Mouse (Mus musculus) kidney, embryonic 14.5 days (tissue): ENCODE results near the gene Ldhc. TPM values are rescaled to one million over a fixed set of nuclear protein-coding genes. Genes with fewer than 3 reads are reported as not detected.

ENCODE experiments used
- ATAC-seq: fragments of 200-750 bp; cut with Nextera tagmentation; 2 replicates; pipeline ENCODE4 v1.8.0; 2017; ENCODE audit warnings: moderate number of reproducible peaks, mild to moderate bottlenecking, moderate TSS enrichment, moderate library complexity; ENCODE audit not compliant: low FRiP score, low TSS enrichment
- H3K27ac ChIP-seq: fragments of 300-500 bp; sonication (generic); 2 replicates; pipeline ENCODE4 v1.5.1; 2014; ENCODE audit warnings: low read depth, mild to moderate bottlenecking, low read length, moderate library complexity, mixed read lengths
- H3K27me3 ChIP-seq: fragments of 300-500 bp; sonication (generic); 2 replicates; pipeline ENCODE4 v1.6.1; 2014; ENCODE audit warnings: mild to moderate bottlenecking, low read length; ENCODE audit not compliant: control insufficient read depth, insufficient read depth
- H3K36me3 ChIP-seq: fragments of 300-500 bp; sonication (generic); 2 replicates; pipeline ENCODE4 v1.6.1; 2014; ENCODE audit warnings: low read length, mixed read lengths; ENCODE audit not compliant: control insufficient read depth, insufficient read depth
- H3K4me1 ChIP-seq: fragments of 300-500 bp; sonication (generic); 2 replicates; pipeline ENCODE4 v1.6.1; 2014; ENCODE audit warnings: low read length, mixed read lengths; ENCODE audit not compliant: control insufficient read depth, insufficient read depth
- H3K4me2 ChIP-seq: fragments of 300-500 bp; sonication (generic); replicated peaks from 2 replicates; pipeline ENCODE4 v1.6.1; 2014; ENCODE audit warnings: low read depth, mild to moderate bottlenecking, low read length
- H3K4me3 ChIP-seq: fragments of 300-500 bp; sonication (generic); 2 replicates; pipeline ENCODE4 v1.5.1; 2014; ENCODE audit warnings: mild to moderate bottlenecking, low read length
- H3K9ac ChIP-seq: fragments of 300-500 bp; sonication (generic); 2 replicates; pipeline ENCODE4 v1.6.1; 2014; ENCODE audit warnings: low read depth, mild to moderate bottlenecking, low read length, moderate library complexity
- H3K9me3 ChIP-seq: fragments of 300-500 bp; sonication (generic); 2 replicates; pipeline ENCODE4 v1.6.1; 2016; ENCODE audit warnings: low read length; ENCODE audit not compliant: control insufficient read depth
- whole genome bisulfite sequencing: fragments of 180-500 bp; shearing (Covaris S2); extraction: QIAGEN DNeasy Blood & Tissue Kit; methylation state at CpG from one replicate; pipeline ENCODE4 v1.1.7; 2014; 5-methylcytosine and 5-hydroxymethylcytosine counted together
- polyA plus RNA-seq: library from polyadenylated mRNA; unstranded; fragments of >200 nt; fragmentation: Nextera tagmentation; extraction: Ambion mirVana; gene quantifications from 2 replicates; pipeline ENCODE4 v1.2.1, GENCODE M21; 2014

Gene Ldhc
- polyA plus RNA-seq, 1 experiment from 2014 or later: not detected

DNA sequence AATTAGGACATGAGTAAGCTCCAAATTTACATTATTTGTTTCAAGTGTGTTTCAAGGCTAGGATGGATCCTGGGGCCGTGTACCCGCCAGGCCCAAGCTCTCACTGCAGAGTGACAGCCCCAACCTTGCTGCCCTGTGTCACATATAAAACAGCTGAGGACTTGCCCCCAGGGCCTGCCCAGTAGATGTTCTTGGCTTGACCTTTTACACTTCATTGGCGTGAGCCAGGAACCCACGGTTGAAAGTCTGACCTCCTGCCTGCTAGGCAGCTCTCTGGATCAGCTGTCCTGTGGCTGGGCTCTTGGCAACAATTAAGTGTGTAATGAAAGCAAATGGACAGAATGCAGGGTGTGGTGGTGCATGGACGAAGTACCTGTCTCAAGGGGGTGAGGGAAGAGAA, 11.7 kb upstream of the Ldhc start:
- Histone ChIP-seq H3K9ac (no peak overlapping the region), H3K27ac (no peak overlapping the region), H3K27me3 (no peaks in the 10 kb centered on the region), H3K36me3 (peaks cover 65% of the 10 kb centered on the region), H3K4me1 (0 out of 2 replicates have a peak, but pooled peaks cover 10% of the 10 kb centered on the region), H3K4me2 (no peak overlapping the region), H3K4me3 (no peak overlapping the region), H3K9me3 (no peaks in the 10 kb centered on the region)
- 80% methylated on average over 5 of the region's 5 CpGs for WGBS
- no peak for ATAC-seq

DNA sequence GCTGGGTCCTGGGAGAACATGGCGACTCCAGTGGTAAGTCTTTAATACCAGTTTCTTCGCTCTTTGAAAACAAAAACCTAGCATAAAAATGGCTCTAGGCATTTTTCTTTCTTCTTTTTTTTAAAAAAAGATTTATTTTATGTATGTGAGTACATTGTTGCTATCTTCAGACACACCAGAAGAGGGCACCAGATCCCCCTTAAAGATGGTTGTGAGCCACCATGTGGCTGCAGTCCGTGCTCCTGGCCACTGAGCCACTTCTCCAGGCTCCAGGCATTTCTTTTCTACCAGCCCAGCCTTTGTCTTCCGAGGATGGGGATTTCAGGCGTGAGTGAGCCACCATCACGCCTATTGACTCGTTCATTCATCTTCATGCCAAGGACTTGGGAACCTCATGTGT, 10.0 kb upstream of the Ldhc start:
- Histone ChIP-seq H3K4me3 (no peak overlapping the region), H3K36me3 (peaks cover 82% of the 10 kb centered on the region), H3K4me2 (no peak overlapping the region), H3K27ac (no peak overlapping the region), H3K9ac (no peak overlapping the region), H3K9me3 (no peaks in the 10 kb centered on the region), H3K4me1 (0 out of 2 replicates have a peak, but pooled peaks cover 3% of the 10 kb centered on the region), H3K27me3 (no peaks in the 10 kb centered on the region)
- no peak for ATAC-seq
- WGBS: 81% methylated on average over 7 of the region's 7 CpGs

DNA sequence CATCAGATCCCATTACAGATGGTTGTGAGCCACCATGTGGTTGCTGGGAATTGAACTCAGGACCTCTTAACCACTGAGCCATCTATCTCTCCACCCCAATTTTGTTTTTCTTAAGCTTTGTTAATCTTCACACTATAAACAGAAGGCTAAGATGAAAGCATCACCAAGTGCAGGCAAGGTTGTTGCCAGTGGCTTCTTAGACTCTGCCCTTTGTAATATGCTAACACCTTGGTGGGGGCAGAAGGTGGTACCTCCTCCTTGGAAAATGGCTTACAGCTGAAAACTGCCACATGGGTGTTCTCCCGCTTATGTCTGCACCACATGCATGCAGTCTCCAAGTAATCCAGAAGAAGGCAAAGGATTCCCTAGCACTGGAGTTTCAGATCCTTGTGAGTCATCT, 8.3 kb upstream of the Ldhc start:
- H3K4me1 ChIP-seq: no peaks in the 10 kb centered on the region
- 94% methylated on average over 1 of the region's 1 CpGs for WGBS
- no peaks in the 10 kb centered on the region for H3K9me3 ChIP-seq
- ATAC-seq: no peak
- H3K4me2 ChIP-seq: no peak overlapping the region
- H3K27ac ChIP-seq: no peak overlapping the region
- H3K36me3 ChIP-seq: peaks cover 85% of the 10 kb centered on the region
- no peaks in the 10 kb centered on the region for H3K27me3 ChIP-seq
- H3K4me3 ChIP-seq: no peak overlapping the region
- no peak overlapping the region for H3K9ac ChIP-seq

DNA sequence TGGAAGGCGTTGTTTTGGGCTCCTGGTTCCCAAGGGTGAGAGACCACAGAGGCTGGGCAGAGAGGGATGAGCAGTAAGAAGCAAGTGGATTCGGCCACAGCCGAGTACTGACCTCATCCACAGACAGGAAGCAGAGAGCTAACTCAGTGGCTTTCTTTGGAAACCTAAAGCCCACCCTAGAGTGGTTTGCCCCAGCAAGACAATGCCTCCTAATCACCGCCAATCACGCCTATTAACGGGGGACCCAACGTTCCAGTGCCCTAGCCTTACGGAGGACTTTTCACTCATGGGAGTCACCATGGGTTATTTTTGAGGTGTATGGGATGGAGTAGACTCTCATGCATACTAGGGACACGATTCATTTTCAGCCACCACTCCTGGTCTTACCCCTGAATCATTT, 7.6 kb upstream of the Ldhc start:
- Histone ChIP-seq H3K4me2 (no peak overlapping the region), H3K4me3 (no peak overlapping the region), H3K9ac (no peak overlapping the region), H3K36me3 (peaks cover 79% of the 10 kb centered on the region), H3K9me3 (no peaks in the 10 kb centered on the region), H3K4me1 (no peaks in the 10 kb centered on the region), H3K27me3 (no peaks in the 10 kb centered on the region), H3K27ac (no peak overlapping the region)
- ATAC-seq: no peak
- WGBS: 88% methylated on average over 9 of the region's 9 CpGs

DNA sequence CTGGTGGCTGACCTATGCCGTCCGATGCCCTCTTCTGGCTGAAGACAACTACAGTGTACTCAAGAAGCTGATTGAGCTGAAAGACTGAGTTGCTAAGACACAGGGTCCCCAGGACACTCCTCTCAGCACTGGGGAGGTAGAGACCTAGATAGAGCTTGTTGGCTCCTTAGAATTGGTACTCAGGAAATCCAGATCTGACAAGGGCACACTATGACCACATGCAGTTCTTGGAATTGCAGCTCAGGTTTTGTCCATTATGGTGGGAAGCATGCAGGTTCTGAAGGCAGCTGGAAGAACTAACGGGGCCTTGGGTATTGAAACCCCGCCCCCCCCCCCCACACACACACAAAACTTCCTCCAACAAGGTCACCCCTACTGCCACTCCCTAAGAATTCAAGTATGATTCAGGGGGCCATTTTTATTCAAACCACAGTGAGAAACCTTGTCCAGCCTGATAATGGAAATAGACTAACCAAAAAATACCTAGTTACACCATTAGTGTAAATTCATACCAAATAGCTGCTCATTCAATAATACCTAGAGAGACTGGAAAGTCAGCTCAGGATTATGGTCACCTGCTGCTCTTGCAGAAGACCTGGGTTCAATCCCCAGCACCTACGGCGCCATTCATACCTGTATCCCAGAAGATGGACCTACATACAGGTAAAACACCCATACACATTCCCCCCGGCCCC, 5.0 kb upstream of the Ldhc start:
- Histone ChIP-seq H3K4me3 (no peak overlapping the region), H3K4me2 (no peak overlapping the region), H3K9ac (no peak overlapping the region), H3K36me3 (peaks cover 54% of the 10 kb centered on the region), H3K27me3 (no peaks in the 10 kb centered on the region), H3K9me3 (no peaks in the 10 kb centered on the region), H3K4me1 (no peaks in the 10 kb centered on the region), H3K27ac (no peak overlapping the region)
- 72% methylated on average over 7 of the region's 7 CpGs for WGBS
- ATAC-seq: no peak

DNA sequence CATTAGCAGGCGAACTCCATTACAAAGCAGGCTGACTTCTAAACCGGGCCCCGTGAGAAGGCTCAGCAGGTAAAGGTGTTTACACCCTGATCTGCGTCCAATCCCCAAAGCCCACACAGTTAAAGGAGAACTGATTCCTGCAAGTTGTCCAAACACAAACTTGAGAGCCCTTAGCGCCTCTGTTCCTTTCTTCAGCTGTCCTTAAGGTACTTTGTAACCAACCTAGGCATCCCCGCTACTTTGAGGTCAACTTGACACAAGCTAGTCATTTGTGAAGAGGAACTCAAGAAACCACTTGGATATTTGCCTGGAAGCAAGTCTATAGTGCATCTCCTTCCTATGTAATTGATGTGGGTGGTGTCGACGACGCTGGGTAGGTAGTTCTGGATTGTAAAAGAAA, 3.6 kb upstream of the Ldhc start:
- no peak overlapping the region for H3K9ac ChIP-seq
- WGBS: 73% methylated on average over 9 of the region's 9 CpGs
- H3K27ac ChIP-seq: no peak overlapping the region

DNA sequence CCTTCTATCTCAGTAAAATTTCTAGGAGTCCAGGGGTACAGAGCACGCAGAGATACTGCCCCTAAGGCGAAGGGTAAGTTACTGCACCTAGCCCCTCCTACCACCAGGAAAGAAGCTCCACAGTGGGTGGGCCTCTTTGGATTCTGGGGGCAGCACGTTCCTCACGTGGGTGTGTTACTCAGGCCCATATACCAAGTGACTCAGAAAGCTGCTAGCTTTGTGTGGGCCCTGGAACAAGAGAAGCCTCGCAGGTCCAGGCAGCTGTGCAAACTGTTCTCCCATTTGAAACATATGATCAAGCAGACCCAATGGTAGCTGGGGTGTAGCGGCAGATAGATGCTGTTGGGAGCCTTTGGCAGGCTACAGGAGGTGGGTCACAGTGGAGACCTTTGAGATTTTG, 2.0 kb upstream of the Ldhc start:
- Histone ChIP-seq H3K4me1 (no peaks in the 10 kb centered on the region), H3K9ac (no peak overlapping the region), H3K9me3 (no peaks in the 10 kb centered on the region), H3K36me3 (peaks cover 24% of the 10 kb centered on the region), H3K27ac (no peak overlapping the region), H3K4me3 (no peak overlapping the region), H3K27me3 (no peaks in the 10 kb centered on the region), H3K4me2 (no peak overlapping the region)
- WGBS: 60% methylated on average over 6 of the region's 6 CpGs
- ATAC-seq: no peak

More for the DNA sequence above, 3.6 kb upstream of the Ldhc start:
- no peak for ATAC-seq
- Histone ChIP-seq H3K4me2 (no peak overlapping the region), H3K4me1 (no peaks in the 10 kb centered on the region), H3K4me3 (no peak overlapping the region), H3K36me3 (peaks cover 40% of the 10 kb centered on the region), H3K27me3 (no peaks in the 10 kb centered on the region), H3K9me3 (no peaks in the 10 kb centered on the region)

DNA sequence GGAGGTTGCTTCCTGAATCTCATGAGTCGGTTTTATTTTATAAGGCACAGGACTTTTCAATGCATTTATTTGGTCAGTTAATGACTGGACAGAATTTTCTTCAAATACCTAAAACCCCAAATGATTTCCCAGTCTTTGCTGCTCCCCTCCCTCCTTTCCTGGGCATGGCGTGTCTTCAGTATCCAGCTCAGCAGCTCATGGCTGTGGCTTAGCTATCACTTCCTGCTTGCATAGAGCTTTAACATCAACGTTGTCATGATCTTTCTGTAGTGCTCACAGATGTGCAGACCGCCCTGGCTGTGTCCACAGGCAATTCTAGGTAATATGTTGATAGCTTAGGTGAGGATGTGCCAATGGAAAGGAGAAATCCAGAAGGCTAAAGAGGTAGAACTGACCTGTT, 11.0 kb downstream of the Ldhc start:
- H3K36me3 ChIP-seq: no peaks in the 10 kb centered on the region
- no peaks in the 10 kb centered on the region for H3K27me3 ChIP-seq
- H3K4me1 ChIP-seq: no peaks in the 10 kb centered on the region
- WGBS: 78% methylated on average over 4 of the region's 4 CpGs
- no peak overlapping the region for H3K4me2 ChIP-seq
- no peak overlapping the region for H3K9ac ChIP-seq
- no peak overlapping the region for H3K4me3 ChIP-seq
- no peak overlapping the region for H3K27ac ChIP-seq
- H3K9me3 ChIP-seq: no peaks in the 10 kb centered on the region
- ATAC-seq: no peak

DNA sequence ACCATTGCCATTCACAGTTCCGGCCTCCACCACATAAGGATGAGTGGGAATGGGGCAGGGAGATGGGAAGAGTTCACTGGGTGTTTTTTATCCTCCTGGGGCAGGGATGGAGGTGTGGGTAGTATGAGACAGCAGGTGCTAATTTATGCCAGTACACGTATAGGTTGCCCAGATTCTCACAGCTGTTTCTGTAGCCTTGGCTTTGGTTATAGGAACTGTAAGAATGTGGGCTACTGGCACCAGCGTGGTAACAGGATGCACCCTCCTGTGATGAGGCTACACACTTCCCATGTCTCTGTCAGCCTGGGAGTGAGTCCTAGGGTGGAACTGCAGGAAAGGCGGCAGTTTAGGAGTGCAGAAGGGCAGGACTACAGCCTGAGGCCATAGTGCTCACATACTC, 15.8 kb downstream of the Ldhc start:
- Histone ChIP-seq H3K9ac (no peak overlapping the region), H3K36me3 (no peaks in the 10 kb centered on the region), H3K27me3 (no peaks in the 10 kb centered on the region), H3K4me2 (no peak overlapping the region), H3K4me1 (no peaks in the 10 kb centered on the region), H3K9me3 (no peaks in the 10 kb centered on the region), H3K4me3 (no peak overlapping the region), H3K27ac (no peak overlapping the region)
- no peak for ATAC-seq
- 66% methylated on average over 4 of the region's 4 CpGs for WGBS
